Mouse (Mus musculus) liver, embryonic 16.5 days (tissue): ENCODE results near the gene Olfr1330. TPM values are rescaled to one million over a fixed set of nuclear protein-coding genes. Genes with fewer than 3 reads are reported as not detected.

Experiments used
- polyA plus RNA-seq: library from polyadenylated mRNA; unstranded; fragments of >200 nt; fragmentation: Nextera tagmentation; extraction: Ambion mirVana; gene quantifications from 2 replicates; pipeline ENCODE4 v1.2.1, GENCODE M21; 2015

The Olfr1330 gene
- polyA plus RNA-seq, 1 experiment from 2014 or later, result 0.04 TPM

Other genes with a start within 250 kb of the Olfr1330 start
- gene Olfr62, start 229.6 kb upstream of the Olfr1330 start, polyA plus RNA-seq, result not detected in 2 replicates
- gene Olfr1342, start 195.8 kb upstream of the Olfr1330 start, polyA plus RNA-seq, result not detected in 2 replicates
- not detected in 2 replicates for gene Olfr1341, start 185.1 kb upstream of the Olfr1330 start, polyA plus RNA-seq
- gene Olfr1340, start 168.5 kb upstream of the Olfr1330 start, polyA plus RNA-seq, result not detected in 2 replicates
- not detected in 2 replicates for gene Olfr1339, start 156.4 kb upstream of the Olfr1330 start, polyA plus RNA-seq
- gene Olfr1338, start 129.9 kb upstream of the Olfr1330 start, polyA plus RNA-seq, result not detected in 2 replicates
- gene Olfr1337, start 106.0 kb upstream of the Olfr1330 start, polyA plus RNA-seq, result not detected in 2 replicates
- gene Olfr1335, start 78.7 kb upstream of the Olfr1330 start, polyA plus RNA-seq, result not detected in 2 replicates
- not detected in 2 replicates for gene Olfr1333, start 52.3 kb upstream of the Olfr1330 start, polyA plus RNA-seq
- not detected in 2 replicates for gene Olfr1331, start 23.9 kb upstream of the Olfr1330 start, polyA plus RNA-seq
- not detected in 2 replicates for gene Olfr1329, start 28.9 kb downstream of the Olfr1330 start, polyA plus RNA-seq
- not detected in 2 replicates for gene Olfr1328, start 50.0 kb downstream of the Olfr1330 start, polyA plus RNA-seq
- gene Lao1, start 73.0 kb downstream of the Olfr1330 start, polyA plus RNA-seq, result not detected in 2 replicates
- gene Slc2a1, start 220.1 kb downstream of the Olfr1330 start, polyA plus RNA-seq, result 288 and 291 TPM in 2 replicates